Mouse (Mus musculus): ENCODE data around the gene Aloxe3. TPM values are rescaled to one million over a fixed set of nuclear protein-coding genes. Genes with fewer than 3 reads are reported as not detected.

Gene Aloxe3
- polyA plus RNA-seq, 1 experiment from 2014 or later, result not detected

DNA sequence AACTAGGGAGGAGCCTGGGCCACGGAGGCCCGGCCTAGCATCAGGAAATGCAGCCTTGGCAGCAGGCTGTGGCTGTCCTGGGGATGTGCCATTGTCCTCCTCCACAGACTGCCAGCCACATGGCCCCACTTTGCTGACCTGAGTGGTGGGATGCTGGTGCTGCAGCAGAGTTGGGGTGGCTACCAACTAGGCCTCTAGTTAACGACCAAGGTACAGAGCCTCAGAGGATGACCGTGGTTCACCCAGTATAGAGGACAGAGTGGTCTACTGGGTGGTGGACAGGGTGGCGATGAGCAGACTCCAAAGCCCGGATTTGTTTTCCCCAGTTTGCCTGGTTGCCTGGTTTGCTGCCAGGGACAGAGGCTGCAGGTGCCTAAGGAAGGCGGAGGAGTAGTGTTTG lies 49.0 kb downstream of the Aloxe3 start:
- no peak overlapping the region for H3K27ac ChIP-seq
- no peak overlapping the region for H3K9ac ChIP-seq
- no peak for ATAC-seq
- no peak overlapping the region for H3K4me2 ChIP-seq
- H3K36me3 ChIP-seq, result no peaks in the 10 kb centered on the region
- no peaks in the 10 kb centered on the region for H3K4me1 ChIP-seq
- H3K27me3 ChIP-seq (replicated peaks), result peaks cover 17% of the 10 kb centered on the region
- H3K4me3 ChIP-seq, result no peak overlapping the region
- 72% methylated on average over 7 of the region's 7 CpGs for WGBS (ENCODE audit: insufficient replicate concordance)
- no peaks in the 10 kb centered on the region for H3K9me3 ChIP-seq (replicated peaks)

DNA sequence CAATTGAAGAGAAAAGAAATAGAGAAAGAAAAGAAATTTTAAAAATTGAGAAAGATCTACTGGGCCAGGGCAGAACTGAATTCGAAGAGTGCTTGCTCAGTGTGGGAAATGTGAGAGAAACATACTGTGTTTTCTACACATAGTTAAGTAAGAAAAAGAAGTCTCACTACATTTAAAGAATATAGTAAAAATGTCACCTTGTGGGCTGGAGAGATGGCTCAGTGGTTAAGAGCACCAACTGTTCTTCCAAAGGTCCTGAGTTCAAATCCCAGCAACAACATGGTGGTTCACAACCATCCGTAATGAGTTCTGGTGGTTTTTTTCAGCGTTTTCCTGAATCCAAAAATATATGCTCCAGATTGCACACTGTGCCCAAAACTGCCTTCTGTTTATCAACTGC lies 52.8 kb downstream of the Aloxe3 start:
- H3K36me3 ChIP-seq, result no peaks in the 10 kb centered on the region
- 47% methylated on average over 3 of the region's 3 CpGs for WGBS (ENCODE audit: insufficient replicate concordance)
- H3K9me3 ChIP-seq (replicated peaks), result no peaks in the 10 kb centered on the region
- ATAC-seq, result no peak
- H3K27ac ChIP-seq, result no peak overlapping the region
- H3K4me3 ChIP-seq, result no peak overlapping the region
- peaks cover 12% of the 10 kb centered on the region for H3K27me3 ChIP-seq (replicated peaks)
- H3K4me2 ChIP-seq, result no peak overlapping the region
- H3K4me1 ChIP-seq, result no peaks in the 10 kb centered on the region
- no peak overlapping the region for H3K9ac ChIP-seq

DNA sequence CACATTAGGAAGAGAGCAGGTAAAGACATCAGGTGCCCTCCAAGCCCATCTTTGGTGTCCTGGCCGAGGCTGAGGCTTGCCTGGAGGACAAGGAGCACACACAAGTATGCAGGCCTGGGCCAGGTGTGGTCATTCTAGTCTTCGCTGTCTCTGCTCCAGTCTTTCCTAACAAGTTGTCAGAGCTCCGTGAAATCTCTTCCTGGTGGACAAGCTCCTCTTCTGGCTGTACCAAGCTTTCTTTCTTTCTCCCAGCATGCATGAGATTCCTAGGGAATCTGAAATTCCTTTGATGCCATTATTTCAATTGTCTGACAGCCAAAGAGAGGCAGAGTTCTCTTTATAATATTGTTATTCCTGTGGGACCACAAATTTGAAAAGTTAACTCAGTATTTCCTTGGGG lies 53.8 kb downstream of the Aloxe3 start:
- no peaks in the 10 kb centered on the region for H3K36me3 ChIP-seq
- no peak overlapping the region for H3K4me3 ChIP-seq
- H3K27ac ChIP-seq, result no peak overlapping the region
- 43% methylated on average over 3 of the region's 3 CpGs for WGBS (ENCODE audit: insufficient replicate concordance)
- H3K4me2 ChIP-seq, result no peak overlapping the region
- no peak for ATAC-seq
- no peak overlapping the region for H3K9ac ChIP-seq
- H3K9me3 ChIP-seq (replicated peaks), result no peaks in the 10 kb centered on the region
- peaks cover 12% of the 10 kb centered on the region for H3K27me3 ChIP-seq (replicated peaks)
- H3K4me1 ChIP-seq, result no peaks in the 10 kb centered on the region

DNA sequence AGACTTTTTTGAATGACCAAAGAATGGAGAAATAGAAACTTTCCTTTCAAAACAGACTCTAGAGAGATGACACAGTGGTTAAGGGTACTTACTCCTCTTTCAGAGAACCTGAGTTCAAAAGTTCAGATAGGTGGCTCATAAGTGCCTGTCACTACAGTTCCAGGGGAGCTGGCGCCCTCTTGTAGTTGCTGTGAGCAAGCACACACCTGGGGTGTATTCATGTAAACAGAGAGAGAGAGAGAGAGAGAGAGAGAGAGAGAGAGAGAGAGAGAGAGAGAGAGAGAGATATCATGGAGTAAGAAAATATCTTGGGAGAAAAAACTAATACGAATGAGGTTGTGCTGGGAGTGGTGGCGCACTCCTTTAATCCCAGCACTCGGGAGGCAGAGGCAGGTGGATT lies 54.4 kb downstream of the Aloxe3 start:
- no peak for ATAC-seq
- no peaks in the 10 kb centered on the region for H3K4me1 ChIP-seq
- H3K36me3 ChIP-seq, result no peaks in the 10 kb centered on the region
- H3K4me3 ChIP-seq, result no peak overlapping the region
- H3K27me3 ChIP-seq (replicated peaks), result peaks cover 12% of the 10 kb centered on the region
- H3K9me3 ChIP-seq (replicated peaks), result no peaks in the 10 kb centered on the region
- H3K27ac ChIP-seq, result no peak overlapping the region
- H3K4me2 ChIP-seq, result no peak overlapping the region
- 57% methylated on average over 4 of the region's 4 CpGs for WGBS (ENCODE audit: insufficient replicate concordance)
- no peak overlapping the region for H3K9ac ChIP-seq

DNA sequence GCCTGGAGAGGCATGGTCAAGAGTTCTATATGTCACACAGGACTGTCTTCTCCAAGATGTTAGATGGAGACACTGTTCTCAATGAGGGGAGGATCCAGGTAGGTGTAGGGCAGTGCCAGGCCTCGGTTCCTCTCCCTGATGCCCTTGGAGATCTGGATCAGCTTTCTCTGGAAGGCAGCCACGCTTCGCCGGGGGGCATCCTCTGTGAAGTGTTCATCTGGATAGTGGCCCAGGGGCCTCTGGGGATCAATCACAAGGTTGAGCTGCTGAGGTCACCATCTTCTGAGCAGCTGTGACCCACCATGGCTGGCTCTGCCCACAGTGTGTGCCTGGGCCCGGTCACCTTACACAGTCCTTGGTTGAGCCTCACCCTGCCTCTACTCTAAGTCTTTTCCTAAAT lies 59.3 kb downstream of the Aloxe3 start:
- no peak overlapping the region for H3K4me2 ChIP-seq
- H3K4me3 ChIP-seq, result no peak overlapping the region
- H3K27me3 ChIP-seq (replicated peaks), result 0 out of 2 replicates have a peak, but pooled peaks cover 4% of the 10 kb centered on the region
- H3K27ac ChIP-seq, result no peak overlapping the region
- no peaks in the 10 kb centered on the region for H3K9me3 ChIP-seq (replicated peaks)
- 67% methylated on average over 5 of the region's 5 CpGs for WGBS (ENCODE audit: insufficient replicate concordance)
- no peak for ATAC-seq
- H3K36me3 ChIP-seq, result no peaks in the 10 kb centered on the region
- no peak overlapping the region for H3K9ac ChIP-seq
- H3K4me1 ChIP-seq, result no peaks in the 10 kb centered on the region

DNA sequence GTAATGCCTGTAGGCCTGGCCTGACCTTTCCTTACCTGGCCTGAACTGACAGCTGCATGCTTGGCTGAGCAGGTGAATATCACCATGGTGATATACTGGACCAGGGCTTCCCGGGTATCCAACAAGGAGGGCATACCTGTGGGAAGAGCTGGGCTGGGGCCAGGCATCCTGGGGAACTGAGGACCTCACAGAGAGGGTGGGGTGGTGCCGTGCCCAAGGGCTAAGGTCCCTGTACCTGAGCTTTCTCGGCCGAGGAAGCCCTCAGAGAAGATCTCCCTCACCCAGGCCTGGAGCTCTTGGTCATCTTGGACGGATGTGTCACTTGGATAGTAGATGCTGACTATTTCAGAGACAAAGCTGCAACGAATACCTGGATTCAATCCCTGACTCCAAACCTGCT lies 60.2 kb downstream of the Aloxe3 start:
- H3K27me3 ChIP-seq (replicated peaks), result 0 out of 2 replicates have a peak, but pooled peaks cover 4% of the 10 kb centered on the region
- WGBS (ENCODE audit: insufficient replicate concordance), result 65% methylated on average over 6 of the region's 6 CpGs

DNA sequence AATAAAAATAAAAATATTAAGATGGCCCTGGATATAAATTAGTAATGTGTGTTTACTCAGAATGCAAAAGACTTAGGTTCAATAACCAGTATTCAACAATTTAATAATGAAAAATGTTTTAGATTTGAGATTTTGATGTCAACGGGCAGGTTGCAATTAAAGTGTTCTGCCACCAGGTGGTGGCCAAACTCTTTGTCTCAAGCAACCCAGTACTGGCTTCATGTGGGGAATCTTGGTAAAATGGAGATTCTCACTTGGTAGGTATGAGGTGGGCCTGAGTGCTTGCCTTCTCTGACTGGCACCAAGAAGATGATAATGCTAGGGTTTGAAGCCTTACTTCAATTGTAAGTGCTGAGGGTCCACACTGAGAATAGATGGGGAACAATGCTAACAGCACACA lies 67.1 kb downstream of the Aloxe3 start:
- Histone ChIP-seq H3K4me1 (peaks cover 6% of the 10 kb centered on the region; the same call in 1 of the 2 replicates), H3K4me2 (no peak overlapping the region), H3K9ac (no peak overlapping the region), H3K9me3 (replicated peaks) (no peaks in the 10 kb centered on the region), H3K4me3 (no peak overlapping the region), H3K27ac (no peak overlapping the region), H3K36me3 (no peaks in the 10 kb centered on the region), H3K27me3 (replicated peaks) (peaks cover 40% of the 10 kb centered on the region)
- WGBS (ENCODE audit: insufficient replicate concordance), result 2% methylated on average over 1 of the region's 1 CpGs
- ATAC-seq, result no peak

More for the DNA sequence above, 60.2 kb downstream of the Aloxe3 start:
- no peak for ATAC-seq
- Histone ChIP-seq H3K4me2 (no peak overlapping the region), H3K27ac (no peak overlapping the region), H3K4me1 (no peaks in the 10 kb centered on the region), H3K9me3 (replicated peaks) (no peaks in the 10 kb centered on the region), H3K9ac (no peak overlapping the region), H3K4me3 (no peak overlapping the region), H3K36me3 (no peaks in the 10 kb centered on the region)

DNA sequence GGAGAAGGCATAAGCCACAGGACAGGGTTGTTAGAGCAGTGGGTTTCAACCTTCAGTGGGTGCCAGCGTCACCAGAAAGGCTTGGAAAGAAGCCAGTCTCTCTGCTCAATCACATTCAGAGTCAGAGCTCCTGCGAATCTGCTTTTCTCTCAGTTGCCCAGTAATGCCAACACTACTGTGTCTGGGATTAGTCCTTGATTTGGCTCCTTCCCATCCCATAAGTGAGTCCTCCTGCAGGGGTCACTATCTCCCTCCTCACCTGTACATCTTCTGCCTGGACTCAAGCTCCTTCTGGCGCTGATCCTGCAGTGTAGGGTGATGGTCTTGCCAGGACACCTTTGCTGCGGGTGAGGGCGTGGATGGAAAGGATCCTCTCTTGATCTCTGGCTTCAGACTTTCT lies 71.1 kb downstream of the Aloxe3 start:
- Histone ChIP-seq H3K9ac (no peak overlapping the region), H3K9me3 (replicated peaks) (no peaks in the 10 kb centered on the region), H3K4me1 (peaks cover 6% of the 10 kb centered on the region; the same call in 1 of the 2 replicates), H3K36me3 (no peaks in the 10 kb centered on the region), H3K4me2 (no peak overlapping the region), H3K4me3 (no peak overlapping the region), H3K27me3 (replicated peaks) (peaks cover 55% of the 10 kb centered on the region), H3K27ac (no peak overlapping the region)
- 6% methylated on average over 5 of the region's 5 CpGs for WGBS (ENCODE audit: insufficient replicate concordance)
- ATAC-seq, result no peak

DNA sequence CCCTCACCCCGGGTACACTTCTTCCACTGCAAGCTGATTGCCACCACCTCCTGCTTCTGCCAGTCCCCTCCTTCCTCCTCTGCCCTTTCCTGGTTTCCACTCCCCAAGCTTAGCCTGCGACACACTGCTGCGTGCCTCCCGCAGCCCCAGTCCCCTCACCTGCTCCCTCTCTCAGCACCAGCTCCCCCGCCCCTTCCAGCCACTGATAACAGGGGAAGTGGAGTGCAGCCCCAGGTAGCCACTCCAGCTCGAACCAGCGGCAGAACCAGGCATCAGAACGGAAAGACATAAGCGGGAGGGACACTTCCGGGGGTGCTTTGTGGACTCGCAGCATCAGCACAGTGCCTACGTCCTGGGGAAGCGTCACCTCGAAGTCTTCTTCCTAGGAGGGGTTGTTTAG lies 71.5 kb downstream of the Aloxe3 start:
- Histone ChIP-seq H3K4me3 (no peak overlapping the region; the same call in 1 of the 2 replicates), H3K4me1 (peaks cover 6% of the 10 kb centered on the region; the same call in 1 of the 2 replicates), H3K9ac (no peak overlapping the region), H3K27me3 (replicated peaks) (peaks cover 55% of the 10 kb centered on the region), H3K9me3 (replicated peaks) (no peaks in the 10 kb centered on the region), H3K4me2 (peak overlapping the region; percentile 42), H3K27ac (no peak overlapping the region), H3K36me3 (no peaks in the 10 kb centered on the region)
- no peak for ATAC-seq
- 1% methylated on average over 14 of the region's 14 CpGs for WGBS (ENCODE audit: insufficient replicate concordance)

DNA sequence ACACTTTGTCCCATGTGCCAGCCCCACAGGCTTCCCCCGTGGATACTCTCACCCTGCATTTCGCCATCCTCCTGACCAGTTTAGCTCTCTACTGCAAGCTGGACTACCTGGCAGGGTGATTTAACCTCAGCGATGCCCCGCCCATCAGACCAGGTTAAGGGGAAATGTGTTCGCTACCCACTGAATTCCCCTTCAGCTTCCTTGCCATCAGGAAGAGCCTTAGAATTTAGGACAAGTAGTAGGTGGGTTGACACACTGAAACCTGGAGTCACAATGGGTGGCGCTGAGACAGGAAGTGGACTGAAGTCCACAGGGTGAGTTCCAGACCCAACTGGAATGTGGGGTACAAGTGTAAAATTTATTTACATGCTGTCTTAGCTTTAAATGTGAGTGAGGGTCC lies 72.0 kb downstream of the Aloxe3 start, which contains the start of gene Alox8:
TSS of gene Alox8 (minus strand) at position 101 of the 400 bp plus-strand sequence.
- Histone ChIP-seq H3K4me3 (no peak within 1 kb of the TSS; the same call in 1 of the 2 replicates), H3K9me3 (replicated peaks) (no peaks in the 10 kb centered on the region), H3K36me3 (no peaks in the 10 kb centered on the region), H3K4me1 (peaks cover 6% of the 10 kb centered on the region; the same call in 1 of the 2 replicates), H3K9ac (no peak within 1 kb of the TSS), H3K4me2 (peak within 1 kb of the TSS; percentile 42), H3K27ac (no peak within 1 kb of the TSS), H3K27me3 (replicated peaks) (peaks cover 59% of the 10 kb centered on the region)
- no peak for ATAC-seq
- 34% methylated on average over 6 of the region's 6 CpGs for WGBS (ENCODE audit: insufficient replicate concordance)

Other genes with a start within 250 kb of the Aloxe3 start
- gene Rnf222, start 237.3 kb upstream of the Aloxe3 start, polyA plus RNA-seq (2016; fragmentation: Nextera tagmentation; extraction: Ambion mirVana), result 0.07 and 0.10 TPM in 2 replicates
- gene Rpl26, start 224.3 kb upstream of the Aloxe3 start, polyA plus RNA-seq (2016; fragmentation: Nextera tagmentation; extraction: Ambion mirVana), result 938 and 976 TPM in 2 replicates
- gene Odf4, start 198.8 kb upstream of the Aloxe3 start, polyA plus RNA-seq (2016; fragmentation: Nextera tagmentation; extraction: Ambion mirVana), result not detected in 2 replicates
- 2.9 and 3.0 TPM in 2 replicates for gene Arhgef15, start 168.4 kb upstream of the Aloxe3 start, polyA plus RNA-seq (2016; fragmentation: Nextera tagmentation; extraction: Ambion mirVana)
- gene Slc25a35, start 157.8 kb upstream of the Aloxe3 start, polyA plus RNA-seq (2016; fragmentation: Nextera tagmentation; extraction: Ambion mirVana), result 0.87 and 0.90 TPM in 2 replicates
- 54.7 and 61.0 TPM in 2 replicates for gene Rangrf, start 150.7 kb upstream of the Aloxe3 start, polyA plus RNA-seq (2016; fragmentation: Nextera tagmentation; extraction: Ambion mirVana)
- gene Pfas, start 117.4 kb upstream of the Aloxe3 start, polyA plus RNA-seq (2016; fragmentation: Nextera tagmentation; extraction: Ambion mirVana), result 42.2 and 44.4 TPM in 2 replicates
- 31.4 and 34.2 TPM in 2 replicates for gene Ctc1, start 110.0 kb upstream of the Aloxe3 start, polyA plus RNA-seq (2016; fragmentation: Nextera tagmentation; extraction: Ambion mirVana)
- gene Aurkb, start 80.2 kb upstream of the Aloxe3 start, polyA plus RNA-seq (2016; fragmentation: Nextera tagmentation; extraction: Ambion mirVana), result 142 TPM in 2 replicates
- 5.3 and 6.1 TPM in 2 replicates for gene Borcs6, start 66.2 kb upstream of the Aloxe3 start, polyA plus RNA-seq (2016; fragmentation: Nextera tagmentation; extraction: Ambion mirVana)
- gene Tmem107, start 55.1 kb upstream of the Aloxe3 start, polyA plus RNA-seq (2016; fragmentation: Nextera tagmentation; extraction: Ambion mirVana), result 32.0 and 34.8 TPM in 2 replicates
- 26.3 and 27.5 TPM in 2 replicates for gene Vamp2, start 37.4 kb upstream of the Aloxe3 start, polyA plus RNA-seq (2016; fragmentation: Nextera tagmentation; extraction: Ambion mirVana)
- 2.5 and 4.0 TPM in 2 replicates for gene Per1, start 30.7 kb upstream of the Aloxe3 start, polyA plus RNA-seq (2016; fragmentation: Nextera tagmentation; extraction: Ambion mirVana)
- 0.44 and 0.46 TPM in 2 replicates for gene Hes7, start 5.5 kb upstream of the Aloxe3 start, polyA plus RNA-seq (2016; fragmentation: Nextera tagmentation; extraction: Ambion mirVana)
- 0.14 TPM in 1 of 2 replicates, not detected in the other for gene 9130213A22Rik, start 3.3 kb upstream of the Aloxe3 start, polyA plus RNA-seq (2016; fragmentation: Nextera tagmentation; extraction: Ambion mirVana)
- not detected in 2 replicates for gene Alox12b, start 31.1 kb downstream of the Aloxe3 start, polyA plus RNA-seq (2016; fragmentation: Nextera tagmentation; extraction: Ambion mirVana)
- not detected in 2 replicates for gene Alox8, start 71.9 kb downstream of the Aloxe3 start, polyA plus RNA-seq (2016; fragmentation: Nextera tagmentation; extraction: Ambion mirVana)
- gene Gucy2e, start 111.1 kb downstream of the Aloxe3 start, polyA plus RNA-seq (2016; fragmentation: Nextera tagmentation; extraction: Ambion mirVana), result not detected in 2 replicates
- gene Cntrob, start 197.9 kb downstream of the Aloxe3 start, polyA plus RNA-seq (2016; fragmentation: Nextera tagmentation; extraction: Ambion mirVana), result 13.1 and 13.9 TPM in 2 replicates
- 90.4 and 90.9 TPM in 2 replicates for gene Trappc1, start 198.1 kb downstream of the Aloxe3 start, polyA plus RNA-seq (2016; fragmentation: Nextera tagmentation; extraction: Ambion mirVana)
- 0.24 and 0.48 TPM in 2 replicates for gene Kcnab3, start 200.4 kb downstream of the Aloxe3 start, polyA plus RNA-seq (2016; fragmentation: Nextera tagmentation; extraction: Ambion mirVana)
- 1.5 and 1.7 TPM in 2 replicates for gene Rnf227, start 214.6 kb downstream of the Aloxe3 start, polyA plus RNA-seq (2016; fragmentation: Nextera tagmentation; extraction: Ambion mirVana)
- gene Chd3, start 243.5 kb downstream of the Aloxe3 start, polyA plus RNA-seq (2016; fragmentation: Nextera tagmentation; extraction: Ambion mirVana), result 4.7 and 6.4 TPM in 2 replicates